ENCODE assay signal across 14 mouse cellular contexts in genomic region chr7:34967362-34967761, GRCm38 (mm10).
"Had no signal": no experiment of that assay in that cellular context is flagged by ENCODE, and none has a peak within 500 bp of the region (broad histone marks: within the 10 kb centered on the region; RNA-seq: fewer than 3 reads in every experiment).

No protein-coding gene starts in this region.

- DNase-seq: kidney, adult 8-10 months; kidney, postnatal 25 days; layer of hippocampus, postnatal 36 days; right cerebral cortex, postnatal 4 days; spleen, adult 18-20 months; thymus, postnatal 36 days had no signal

- ATAC-seq: inflammation-experienced regulatory T-cells, adult 6 months; midbrain, embryonic 15.5 days had no signal

- H3K4me3 ChIP-seq: limb, embryonic 12.5 days; lung, embryonic 15.5 days; megakaryocyte, embryonic 14.5 days; midbrain, embryonic 15.5 days; neural tube, embryonic 12.5 days had no signal

- H3K27me3 ChIP-seq: limb, embryonic 12.5 days; lung, embryonic 15.5 days; megakaryocyte, embryonic 14.5 days; midbrain, embryonic 15.5 days; neural tube, embryonic 12.5 days had no signal

- H3K4me2 ChIP-seq: limb, embryonic 12.5 days; lung, embryonic 15.5 days; midbrain, embryonic 11.5 days; midbrain, embryonic 15.5 days; neural tube, embryonic 12.5 days had no signal

- H3K27ac ChIP-seq: limb, embryonic 12.5 days; lung, embryonic 15.5 days; macrophage; midbrain, embryonic 15.5 days; neural tube, embryonic 12.5 days had no signal

- H3K9me3 ChIP-seq: limb, embryonic 12.5 days; lung, embryonic 15.5 days; midbrain, embryonic 15.5 days had no signal

- H3K9ac ChIP-seq: limb, embryonic 12.5 days; lung, embryonic 15.5 days; midbrain, embryonic 15.5 days; neural tube, embryonic 12.5 days had no signal

- H3K36me3 ChIP-seq: midbrain, embryonic 15.5 days had no signal
